Comparison of ENCODE assay signal across 32 mouse cellular contexts in genomic region chr16:36661330-36661729, GRCm38 (mm10). TPM values are rescaled to one million over a fixed set of nuclear protein-coding genes. Genes with fewer than 3 reads are reported as not detected.
"Had no signal": no experiment of that assay in that cellular context is flagged by ENCODE, and none has a peak within 500 bp of the region (broad histone marks: within the 10 kb centered on the region; RNA-seq: fewer than 3 reads in every experiment).

No protein-coding gene starts in this region.

- H3K36me3 ChIP-seq: limb, embryonic 10.5 days; limb, embryonic 12.5 days; limb, embryonic 13.5 days; limb, embryonic 15.5 days; liver, embryonic 13.5 days; liver, embryonic 15.5 days; lung, embryonic 15.5 days; midbrain, embryonic 12.5 days; midbrain, embryonic 13.5 days; midbrain, embryonic 15.5 days; neural tube, embryonic 12.5 days had no signal

- ATAC-seq: liver, postnatal 0 days; lung, postnatal 0 days; midbrain, embryonic 13.5 days; midbrain, embryonic 15.5 days; midbrain, embryonic 16.5 days had no signal

- H3K4me1 ChIP-seq: limb, embryonic 10.5 days; limb, embryonic 12.5 days; limb, embryonic 13.5 days; limb, embryonic 15.5 days; liver, embryonic 13.5 days; liver, embryonic 15.5 days; lung, embryonic 15.5 days; megakaryocyte, embryonic 14.5 days; midbrain, embryonic 12.5 days; midbrain, embryonic 13.5 days; midbrain, embryonic 15.5 days; neural tube, embryonic 12.5 days had no signal

- H3K27ac ChIP-seq: left cerebral cortex, adult 2 months; limb, embryonic 10.5 days; limb, embryonic 12.5 days; limb, embryonic 13.5 days; limb, embryonic 15.5 days; liver, embryonic 13.5 days; liver, embryonic 14.5 days; liver, embryonic 15.5 days; lung, embryonic 15.5 days; macrophage; midbrain, embryonic 12.5 days; midbrain, embryonic 13.5 days; midbrain, embryonic 15.5 days; neural tube, embryonic 12.5 days had no signal

- DNase-seq: left cerebral cortex, postnatal 4 days; liver; liver, embryonic 13.5 days; liver, postnatal 0 days; lung, adult 18-20 months; lung, adult 2 months; lung, embryonic 14.5 days; lung, postnatal 10 days; lung, postnatal 14 days; lung, postnatal 36 days; lung, postnatal 4 days; midbrain, embryonic 14.5 days had no signal

- H3K4me2 ChIP-seq: limb, embryonic 12.5 days; limb, embryonic 13.5 days; limb, embryonic 15.5 days; liver, embryonic 11.5 days; liver, embryonic 13.5 days; liver, embryonic 15.5 days; lung, embryonic 14.5 days; lung, embryonic 15.5 days; midbrain, embryonic 12.5 days; midbrain, embryonic 13.5 days; midbrain, embryonic 15.5 days; neural tube, embryonic 12.5 days had no signal

- H3K4me3 ChIP-seq: left cerebral cortex, adult 2 months; limb, embryonic 10.5 days; limb, embryonic 12.5 days; limb, embryonic 13.5 days; limb, embryonic 15.5 days; liver, embryonic 13.5 days; liver, embryonic 15.5 days; lung, embryonic 15.5 days; megakaryocyte, embryonic 14.5 days; midbrain, embryonic 12.5 days; midbrain, embryonic 13.5 days; midbrain, embryonic 15.5 days; myocyte; neural tube, embryonic 12.5 days had no signal

- H3K27me3 ChIP-seq: limb, embryonic 12.5 days; limb, embryonic 13.5 days; limb, embryonic 15.5 days; liver, embryonic 13.5 days; liver, embryonic 15.5 days; lung, embryonic 15.5 days; megakaryocyte, embryonic 14.5 days; midbrain, embryonic 12.5 days; midbrain, embryonic 13.5 days; midbrain, embryonic 15.5 days; neural tube, embryonic 12.5 days had no signal

- H3K9ac ChIP-seq: limb, embryonic 12.5 days; limb, embryonic 13.5 days; limb, embryonic 15.5 days; liver, embryonic 13.5 days; liver, embryonic 14.5 days; liver, embryonic 15.5 days; liver, postnatal 0 days; lung, embryonic 14.5 days; lung, embryonic 15.5 days; midbrain, embryonic 12.5 days; midbrain, embryonic 13.5 days; midbrain, embryonic 15.5 days; neural tube, embryonic 12.5 days had no signal

- H3K9me3 ChIP-seq: limb, embryonic 10.5 days; limb, embryonic 15.5 days; liver, embryonic 13.5 days; liver, embryonic 15.5 days; lung, embryonic 15.5 days; megakaryocyte, embryonic 14.5 days; midbrain, embryonic 15.5 days had no signal

RNA-seq across cellular contexts. Expression of gene Cd86, which starts 4.6 kb away (rescaled TPM):
- total RNA-seq: megakaryocyte-erythroid progenitor cell, adult 5-6 weeks had no signal
- polyA plus RNA-seq: myocyte had no signal

RNA-seq across cellular contexts. Expression of gene Ildr1, which starts 32.4 kb away (rescaled TPM):
- polyA plus RNA-seq: liver, embryonic 11.5 days; macrophage; midbrain, embryonic 12.5 days; midbrain, embryonic 13.5 days; myocyte; neural tube, embryonic 11.5 days; neural tube, embryonic 12.5 days had no signal
